Mouse (Mus musculus) midbrain, embryonic 11.5 days (tissue): ENCODE data around the gene Als2cr12. TPM values are rescaled to one million over a fixed set of nuclear protein-coding genes. Genes with fewer than 3 reads are reported as not detected.

ENCODE experiments used
- polyA plus RNA-seq: library from polyadenylated mRNA; unstranded; fragments of >200 nt; fragmentation: Nextera tagmentation; extraction: Ambion mirVana; gene quantifications from 2 replicates; pipeline ENCODE4 v1.2.1, GENCODE M21; 2014

Gene Als2cr12
- polyA plus RNA-seq, 1 experiment from 2014 or later = not detected

Other genes starting within 250 kb of the Als2cr12 start
- gene Orc2, start 190.9 kb downstream of the Als2cr12 start, polyA plus RNA-seq = 39.0 and 47.3 TPM in 2 replicates
- 7.2 and 8.5 TPM in 2 replicates for gene Fam126b, start 109.7 kb downstream of the Als2cr12 start, polyA plus RNA-seq
- gene Ndufb3, start 109.6 kb downstream of the Als2cr12 start, polyA plus RNA-seq = 157 and 161 TPM in 2 replicates
- gene Cflar, start 15.5 kb upstream of the Als2cr12 start, polyA plus RNA-seq = 19.1 and 20.9 TPM in 2 replicates
- gene Casp8, start 99.4 kb upstream of the Als2cr12 start, polyA plus RNA-seq = 10.4 and 12.1 TPM in 2 replicates